Mouse (Mus musculus) limb, embryonic 11.5 days (tissue): ENCODE measurements at regions not wholly inside any gene's neighbourhood (a gene's known extent, or its start where the extent isn't known, plus 50 kb on each side); places are given as distances from the start of the nearest gene placed in this dataset.
"Not testable (repeated sequence)": the region's sequence is repeated elsewhere in the genome, so short reads cannot be mapped to it uniquely, and the experiment has no call there.

Experiments
- ATAC-seq: fragments of 200-750 bp; cut with Nextera tagmentation; 2 replicates; pipeline ENCODE4 v1.8.0; 2017; ENCODE audit warnings: low read depth; ENCODE audit not compliant: insufficient number of reproducible peaks, low FRiP score, low TSS enrichment
- DNase-seq: peaks from one replicate; pipeline ENCODE4 v3.0.0-alpha.2; 2015; ENCODE audit warnings: low spot score
- H3K27ac ChIP-seq: fragments of 300-500 bp; sonication (generic); replicated peaks from 2 replicates; pipeline ENCODE4 v1.5.1; 2014; ENCODE audit warnings: low read depth, mild to moderate bottlenecking, low read length
- H3K27me3 ChIP-seq: fragments of 300-500 bp; sonication (generic); 2 replicates; pipeline ENCODE4 v1.6.1; 2014; ENCODE audit warnings: mild to moderate bottlenecking, low read length, mixed read lengths; ENCODE audit not compliant: control insufficient read depth, insufficient read depth
- H3K36me3 ChIP-seq: fragments of 300-500 bp; sonication (generic); 2 replicates; pipeline ENCODE4 v1.6.1; 2014; ENCODE audit warnings: mild to moderate bottlenecking, low read length, moderate library complexity, mixed read lengths; ENCODE audit not compliant: control insufficient read depth, insufficient read depth
- H3K4me1 ChIP-seq: fragments of 300-500 bp; sonication (generic); 2 replicates; pipeline ENCODE4 v1.6.1; 2014; ENCODE audit warnings: low read length, mixed read lengths; ENCODE audit not compliant: control insufficient read depth, insufficient read depth
- H3K4me2 ChIP-seq: fragments of 300-500 bp; sonication (generic); 2 replicates; pipeline ENCODE4 v1.6.1; 2014; ENCODE audit warnings: low read depth, mild to moderate bottlenecking, moderate library complexity; ENCODE audit not compliant: severe bottlenecking
- H3K4me3 ChIP-seq: fragments of 300-500 bp; sonication (generic); 2 replicates; pipeline ENCODE4 v1.5.1; 2014; ENCODE audit warnings: low read depth, low read length
- H3K9ac ChIP-seq: fragments of 300-500 bp; sonication (generic); 2 replicates; pipeline ENCODE4 v1.6.1; 2014; ENCODE audit warnings: mild to moderate bottlenecking, low read length
- H3K9me3 ChIP-seq: fragments of 300-500 bp; sonication (generic); 2 replicates; pipeline ENCODE4 v1.6.1; 2016; ENCODE audit warnings: low read length; ENCODE audit not compliant: control insufficient read depth
- WGBS: fragments of 180-500 bp; shearing (Covaris S2); extraction: QIAGEN DNeasy Blood & Tissue Kit; methylation state at CpG from one replicate; pipeline ENCODE4 v1.1.7; 2014; 5-methylcytosine and 5-hydroxymethylcytosine counted together

- Histone ChIP-seq H3K4me1 (no peaks in the 10 kb centered on the region), H3K9me3 (no peaks in the 10 kb centered on the region), H3K9ac (no peak overlapping the region), H3K4me2 (no peak overlapping the region), H3K4me3 (no peak overlapping the region), H3K27me3 (no peaks in the 10 kb centered on the region), H3K36me3 (no peaks in the 10 kb centered on the region), H3K27ac (no peak overlapping the region)
- DNase-seq (no peak), ATAC-seq (no peak)
- 76% methylated on average over 6 of the region's 6 CpGs for WGBS
Measured at GRCm38 (mm10) chr8:115991989-115992388, 284.4 kb upstream of the Maf start.

GRCm38 (mm10) chr8:115983397-115983796 is 275.8 kb upstream of the Maf start:
- Histone ChIP-seq H3K9ac (no peak overlapping the region), H3K4me1 (no peaks in the 10 kb centered on the region), H3K27me3 (no peaks in the 10 kb centered on the region), H3K4me2 (no peak overlapping the region), H3K4me3 (no peak overlapping the region), H3K9me3 (no peaks in the 10 kb centered on the region), H3K27ac (no peak overlapping the region), H3K36me3 (no peaks in the 10 kb centered on the region)
- DNase-seq (no peak), ATAC-seq (no peak)
- WGBS, result 57% methylated on average over 6 of the region's 6 CpGs

- 65% methylated on average over 3 of the region's 3 CpGs for WGBS
- Histone ChIP-seq H3K4me1 (no peaks in the 10 kb centered on the region), H3K27ac (no peak overlapping the region), H3K27me3 (no peaks in the 10 kb centered on the region), H3K4me2 (no peak overlapping the region), H3K36me3 (no peaks in the 10 kb centered on the region), H3K4me3 (no peak overlapping the region), H3K9ac (no peak overlapping the region), H3K9me3 (no peaks in the 10 kb centered on the region)
- no peak for DNase-seq
- no peak for ATAC-seq
Measured at GRCm38 (mm10) chr8:115982326-115982725, 274.7 kb upstream of the Maf start.

- ATAC-seq (no peak), DNase-seq (no peak)
- Histone ChIP-seq H3K4me2 (no peak overlapping the region), H3K9ac (no peak overlapping the region), H3K27ac (no peak overlapping the region), H3K9me3 (no peaks in the 10 kb centered on the region), H3K4me3 (no peak overlapping the region), H3K27me3 (no peaks in the 10 kb centered on the region), H3K36me3 (no peaks in the 10 kb centered on the region), H3K4me1 (no peaks in the 10 kb centered on the region)
- 87% methylated on average over 7 of the region's 7 CpGs for WGBS
Measured at GRCm38 (mm10) chr8:115981426-115981825, 273.8 kb upstream of the Maf start.

- Histone ChIP-seq H3K4me1 (no peaks in the 10 kb centered on the region), H3K4me3 (no peak overlapping the region), H3K27me3 (no peaks in the 10 kb centered on the region), H3K4me2 (no peak overlapping the region), H3K9me3 (no peaks in the 10 kb centered on the region), H3K36me3 (no peaks in the 10 kb centered on the region), H3K27ac (no peak overlapping the region), H3K9ac (no peak overlapping the region)
- WGBS, result 86% methylated on average over 3 of the region's 3 CpGs
- ATAC-seq (no peak), DNase-seq (no peak)
Measured at GRCm38 (mm10) chr8:115980616-115981015, 273.0 kb upstream of the Maf start.

- no peaks in the 10 kb centered on the region for H3K27me3 ChIP-seq
- no peak overlapping the region for H3K4me3 ChIP-seq
- ATAC-seq (no peak), DNase-seq (no peak)
- H3K36me3 ChIP-seq, result no peaks in the 10 kb centered on the region
- no peaks in the 10 kb centered on the region for H3K4me1 ChIP-seq
- no peak overlapping the region for H3K4me2 ChIP-seq
- 34% methylated on average over 4 of the region's 4 CpGs for WGBS
- H3K9me3 ChIP-seq, result no peaks in the 10 kb centered on the region
- H3K27ac ChIP-seq, result no peak overlapping the region
- H3K9ac ChIP-seq, result no peak overlapping the region
Measured at GRCm38 (mm10) chr8:115977152-115977551, 269.6 kb upstream of the Maf start.

- Histone ChIP-seq H3K27ac (no peak overlapping the region), H3K4me1 (no peaks in the 10 kb centered on the region), H3K9ac (no peak overlapping the region), H3K36me3 (no peaks in the 10 kb centered on the region), H3K4me3 (no peak overlapping the region), H3K4me2 (no peak overlapping the region), H3K9me3 (no peaks in the 10 kb centered on the region), H3K27me3 (no peaks in the 10 kb centered on the region)
- ATAC-seq (no peak), DNase-seq (no peak)
- 67% methylated on average over 2 of the region's 2 CpGs for WGBS
Measured at GRCm38 (mm10) chr8:115974706-115975105, 267.1 kb upstream of the Maf start.

GRCm38 (mm10) chr8:115971351-115971750 is 263.8 kb upstream of the Maf start:
- ATAC-seq, H3K36me3 ChIP-seq: not testable (repeated sequence)

GRCm38 (mm10) chr8:115968121-115968520 is 260.5 kb upstream of the Maf start:
- no peak overlapping the region for H3K4me3 ChIP-seq
- no peak overlapping the region for H3K4me2 ChIP-seq
- H3K9me3 ChIP-seq, result no peaks in the 10 kb centered on the region
- 89% methylated on average over 5 of the region's 5 CpGs for WGBS
- no peak for ATAC-seq
- DNase-seq, result no peak
- H3K27me3 ChIP-seq, result no peaks in the 10 kb centered on the region
- H3K36me3 ChIP-seq, result no peaks in the 10 kb centered on the region
- H3K27ac ChIP-seq, result no peak overlapping the region
- no peaks in the 10 kb centered on the region for H3K4me1 ChIP-seq
- H3K9ac ChIP-seq, result no peak overlapping the region

More at GRCm38 (mm10) chr8:115971351-115971750, 263.8 kb upstream of the Maf start:
- H3K4me3 ChIP-seq, H3K9me3 ChIP-seq, H3K4me2 ChIP-seq, DNase-seq, H3K4me1 ChIP-seq, H3K27me3 ChIP-seq, H3K27ac ChIP-seq, H3K9ac ChIP-seq: not testable (repeated sequence)
- WGBS, result 76% methylated on average over 2 of the region's 2 CpGs
